Mouse (Mus musculus) left cerebral cortex, adult 2 months (tissue): ENCODE results near the gene Rtkn. TPM values are rescaled to one million over a fixed set of nuclear protein-coding genes. Genes with fewer than 3 reads are reported as not detected.
A peak's percentile ranks its signal among the peaks of the same experiment; 100 is the strongest.

Experiments
- DNase-seq, 2 experiments: peaks; one replicate each; pipeline ENCODE4 v3.0.0; 2021 to 2022; ENCODE audit warnings: low spot score in 2 of 2, mixed read lengths in 1 of 2; ENCODE audit errors: extremely low spot score in 1 of 2
- H3K27ac ChIP-seq: fragments of 200-600 bp; 2 replicates; pipeline ENCODE4 v1.8.1; 2022
- H3K4me3 ChIP-seq: fragments of 200-600 bp; 2 replicates; pipeline ENCODE4 v1.8.1; 2022
- CTCF ChIP-seq: fragments of 200-600 bp; IDR thresholded peaks from 2 replicates; pipeline ENCODE4 v1.8.1; 2022; ENCODE audit warnings: antibody characterized with exemption, mild to moderate bottlenecking, moderate library complexity
- intact Hi-C: fragments of 180-260 bp; cut with DNase I; formaldehyde crosslinking; loops from one replicate; pipeline ENCODE4 v1.15.1; 2025
- total RNA-seq, 2 experiments: library from RNA; stranded (reverse); gene quantifications; 2 replicates each; pipeline ENCODE4 v1.2.3; 2021

Gene Rtkn
- total RNA-seq, 2 experiments from 2014 or later: 87.0 to 97.5 TPM

GRCm38 (mm10) chr6:83134226-83134625 is 1.0 kb upstream of the Rtkn start:
- TF ChIP-seq CTCF: no peak
- H3K4me3 ChIP-seq: no peak overlapping the region
- DNase-seq: no peak
- H3K27ac ChIP-seq: no peak overlapping the region
- intact Hi-C loops: no loop called here

GRCm38 (mm10) chr6:83135571-83136161 is 403 bp downstream of the Rtkn start:
- peak in 1 of 2 experiments; percentile 10 for DNase-seq
- intact Hi-C loops: no loop called here
- peak overlapping the region; percentile 24 for H3K4me3 ChIP-seq
- peak overlapping the region; percentile 12; the same call in 1 of the 2 replicates for H3K27ac ChIP-seq
- no peak for TF ChIP-seq CTCF

- Histone ChIP-seq H3K4me3 (peak overlapping the region; percentile 45), H3K27ac (peak overlapping the region; percentile 89)
- no peak for DNase-seq
- no peak for TF ChIP-seq CTCF
- intact Hi-C loops: no loop called here
These were observed 1.1 kb downstream of the Rtkn start for GRCm38 (mm10) chr6:83136291-83136880.

GRCm38 (mm10) chr6:83136881-83137575 is 1.8 kb downstream of the Rtkn start:
- H3K27ac ChIP-seq: peak overlapping the region; percentile 89
- no peak for TF ChIP-seq CTCF
- DNase-seq: peak in 1 of 2 experiments; percentile 18
- intact Hi-C loops: no loop called here
- H3K4me3 ChIP-seq: peak overlapping the region; percentile 45

- peak overlapping the region; percentile 45 for H3K4me3 ChIP-seq
- H3K27ac ChIP-seq: peak overlapping the region; percentile 89
- no peak for TF ChIP-seq CTCF
- intact Hi-C loops: no loop called here
- peak; percentile 44 to 70 for DNase-seq
These were observed 2.3 kb downstream of the Rtkn start for GRCm38 (mm10) chr6:83137576-83137950.

DNA sequence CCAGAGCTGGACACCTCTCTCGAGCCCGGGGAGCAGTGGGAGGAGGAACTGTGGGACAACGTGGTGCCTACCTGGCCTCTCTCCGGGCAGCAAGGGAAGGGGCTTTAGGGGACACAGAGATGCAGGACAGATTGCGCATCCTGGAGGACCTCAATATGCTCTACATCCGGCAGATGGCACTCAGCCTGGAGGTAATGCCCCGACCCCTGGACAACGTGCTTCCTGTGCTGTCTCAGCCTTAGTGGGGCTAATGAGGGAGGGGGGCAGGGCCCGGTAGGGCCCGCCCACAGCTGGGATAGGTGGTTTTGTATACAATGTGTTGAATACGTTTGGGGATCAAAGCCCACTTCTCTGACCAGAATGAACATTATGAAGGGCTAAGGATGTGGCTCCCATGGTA is 2.8 kb downstream of the Rtkn start:
- Histone ChIP-seq H3K27ac (peak overlapping the region; percentile 75), H3K4me3 (peak overlapping the region; percentile 45)
- DNase-seq: peak in 1 of 2 experiments; percentile 10
- intact Hi-C loops: no loop called here
- no peak for TF ChIP-seq CTCF

GRCm38 (mm10) chr6:83140044-83140443 is 4.8 kb downstream of the Rtkn start:
- intact Hi-C loops: no loop called here
- DNase-seq: no peak
- H3K4me3 ChIP-seq: no peak overlapping the region
- no peak for TF ChIP-seq CTCF
- H3K27ac ChIP-seq: no peak overlapping the region

- TF ChIP-seq CTCF: no peak
- peak overlapping the region; percentile 58 for H3K4me3 ChIP-seq
- intact Hi-C loops: loop anchor here (2.0 kb wide), 2 partner anchors 17 to 33 kb away; partner anchors contain the start of genes Ino80b and Mrpl53
- DNase-seq: peak in 1 of 2 experiments; percentile 10
- peak overlapping the region; percentile 86 for H3K27ac ChIP-seq
These were observed 6.4 kb downstream of the Rtkn start for GRCm38 (mm10) chr6:83141636-83142035.

- intact Hi-C loops: loop anchor here (2.0 kb wide), 2 partner anchors 17 to 33 kb away; partner anchors contain the start of genes Ino80b and Mrpl53
- DNase-seq: peak; percentile 69 to 77
- TF ChIP-seq CTCF: no peak; the same call in 1 of the 2 replicates
- H3K4me3 ChIP-seq: peak overlapping the region; percentile 58
- H3K27ac ChIP-seq: peak overlapping the region; percentile 86
These were observed 7.0 kb downstream of the Rtkn start for GRCm38 (mm10) chr6:83142211-83142731.

DNA sequence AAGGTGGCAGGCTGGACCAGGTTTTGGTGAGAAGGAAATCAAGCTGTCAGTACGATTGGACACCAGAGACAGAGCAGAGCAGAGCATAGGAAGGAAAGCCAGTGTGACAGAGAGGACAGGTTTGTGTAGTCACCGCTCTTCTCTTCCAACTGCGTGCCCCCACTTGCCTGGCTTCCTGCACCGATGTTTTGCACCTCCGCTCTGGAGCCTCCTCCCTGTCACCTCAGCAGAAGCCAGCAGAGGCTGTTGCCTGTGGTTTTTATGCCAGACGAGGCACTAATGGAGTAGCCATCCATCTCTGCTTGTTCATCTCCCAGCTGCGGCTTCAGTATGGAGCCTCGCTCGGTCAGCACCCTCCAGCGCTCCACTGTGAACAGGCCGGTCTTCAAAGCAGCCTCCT is 7.6 kb downstream of the Rtkn start:
- Histone ChIP-seq H3K4me3 (peak overlapping the region; percentile 58), H3K27ac (peak overlapping the region; percentile 86)
- no peak for TF ChIP-seq CTCF
- peak in 1 of 2 experiments; percentile 41 for DNase-seq
- intact Hi-C loops: loop anchor here (2.0 kb wide), 2 partner anchors 18 to 34 kb away; partner anchors contain the start of genes Ino80b and Mrpl53

DNA sequence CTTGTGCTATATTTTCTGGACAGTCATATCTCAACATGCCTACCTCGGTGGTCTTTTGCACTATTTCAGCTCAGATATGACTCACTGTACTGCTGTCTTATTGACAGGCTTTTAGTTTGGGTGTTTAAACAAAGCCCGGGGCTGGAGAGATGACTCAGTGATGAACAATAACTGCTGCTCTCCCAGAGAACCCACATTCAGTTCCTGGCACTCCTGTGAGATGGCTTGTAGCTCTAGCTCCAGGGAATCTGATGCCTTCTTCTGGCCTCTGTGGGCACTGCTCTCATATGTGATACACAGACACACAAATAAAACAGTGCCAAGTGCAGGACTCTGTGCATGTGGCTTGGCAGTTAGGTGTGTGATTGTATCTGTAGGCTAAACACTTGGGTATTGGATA is 9.9 kb downstream of the Rtkn start:
- Histone ChIP-seq H3K27ac (peak overlapping the region; percentile 70), H3K4me3 (no peak overlapping the region)
- no peak for DNase-seq
- TF ChIP-seq CTCF: no peak; the same call in 1 of the 2 replicates
- intact Hi-C loops: loop anchor here (2.0 kb wide), 1 partner anchor 28 kb away; no protein-coding TSS in a partner anchor

GRCm38 (mm10) chr6:83145805-83146204 is 10.5 kb downstream of the Rtkn start:
- no peak for TF ChIP-seq CTCF
- no peak for DNase-seq
- H3K27ac ChIP-seq: peak overlapping the region; percentile 70
- no peak overlapping the region for H3K4me3 ChIP-seq
- intact Hi-C loops: loop anchor here (2.0 kb wide), 1 partner anchor 29 kb away; no protein-coding TSS in a partner anchor
